Mouse (Mus musculus): ENCODE results near the gene Cd151. TPM values are rescaled to one million over a fixed set of nuclear protein-coding genes. Genes with fewer than 3 reads are reported as not detected.

Gene Cd151
- polyA plus RNA-seq, 1 experiment from 2014 or later, result 4.1 TPM

- no peak overlapping the region for H3K27ac ChIP-seq
- H3K4me2 ChIP-seq, result no peak overlapping the region
- H3K9me3 ChIP-seq (replicated peaks), result no peaks in the 10 kb centered on the region
- DNase-seq (no peak), ATAC-seq (ENCODE audit: low read depth) (no peak)
- H3K4me1 ChIP-seq (replicated peaks), result peaks cover 68% of the 10 kb centered on the region
- H3K4me3 ChIP-seq (replicated peaks), result no peak overlapping the region
- 85% methylated on average over 9 of the region's 9 CpGs for WGBS (ENCODE audit: insufficient replicate concordance)
- peaks cover 40% of the 10 kb centered on the region for H3K36me3 ChIP-seq
- 0 out of 2 replicates have a peak overlapping the region, but pooled peaks have one; percentile 3 for H3K9ac ChIP-seq
- peaks cover 1% of the 10 kb centered on the region; the same call in 1 of the 2 replicates for H3K27me3 ChIP-seq
Measured at GRCm38 (mm10) chr7:141430585-141431240, 36.5 kb upstream of the Cd151 start.

GRCm38 (mm10) chr7:141431434-141432185 lies 35.6 kb upstream of the Cd151 start:
- no peak for ATAC-seq (ENCODE audit: low read depth)
- H3K36me3 ChIP-seq, result peaks cover 40% of the 10 kb centered on the region
- no peak for DNase-seq
- H3K9ac ChIP-seq, result no peak overlapping the region
- no peak overlapping the region for H3K4me2 ChIP-seq
- no peak overlapping the region for H3K27ac ChIP-seq
- WGBS (ENCODE audit: insufficient replicate concordance), result 82% methylated on average over 19 of the region's 19 CpGs
- H3K4me3 ChIP-seq (replicated peaks), result no peak overlapping the region
- H3K4me1 ChIP-seq (replicated peaks), result peaks cover 73% of the 10 kb centered on the region
- H3K27me3 ChIP-seq, result no peaks in the 10 kb centered on the region; the same call in 1 of the 2 replicates
- H3K9me3 ChIP-seq (replicated peaks), result no peaks in the 10 kb centered on the region

- H3K4me1 ChIP-seq (replicated peaks), result peaks cover 73% of the 10 kb centered on the region
Measured at GRCm38 (mm10) chr7:141432186-141432611, 35.0 kb upstream of the Cd151 start.

GRCm38 (mm10) chr7:141432741-141433516 lies 34.3 kb upstream of the Cd151 start:
- Histone ChIP-seq H3K9me3 (replicated peaks) (no peaks in the 10 kb centered on the region), H3K9ac (no peak overlapping the region), H3K36me3 (peaks cover 43% of the 10 kb centered on the region), H3K4me2 (no peak overlapping the region), H3K27ac (no peak overlapping the region), H3K27me3 (no peaks in the 10 kb centered on the region), H3K4me3 (replicated peaks) (no peak overlapping the region), H3K4me1 (replicated peaks) (peaks cover 75% of the 10 kb centered on the region)
- ATAC-seq (ENCODE audit: low read depth) (no peak), DNase-seq (no peak)
- whole genome bisulfite sequencing (ENCODE audit: insufficient replicate concordance), result 77% methylated on average over 6 of the region's 6 CpGs

More at GRCm38 (mm10) chr7:141432186-141432611, 35.0 kb upstream of the Cd151 start:
- DNase-seq, result no peak
- Histone ChIP-seq H3K36me3 (peaks cover 40% of the 10 kb centered on the region), H3K4me3 (replicated peaks) (no peak overlapping the region), H3K4me2 (no peak overlapping the region), H3K27me3 (no peaks in the 10 kb centered on the region; the same call in 1 of the 2 replicates), H3K9ac (no peak overlapping the region), H3K9me3 (replicated peaks) (no peaks in the 10 kb centered on the region), H3K27ac (no peak overlapping the region)
- no peak for ATAC-seq (ENCODE audit: low read depth)
- 69% methylated on average over 8 of the region's 8 CpGs for WGBS (ENCODE audit: insufficient replicate concordance)

GRCm38 (mm10) chr7:141433517-141434400 lies 33.4 kb upstream of the Cd151 start:
- Histone ChIP-seq H3K27ac (no peak overlapping the region), H3K9me3 (replicated peaks) (no peaks in the 10 kb centered on the region), H3K4me3 (replicated peaks) (peak overlapping the region; percentile 71), H3K36me3 (peaks cover 51% of the 10 kb centered on the region), H3K9ac (no peak overlapping the region), H3K4me1 (replicated peaks) (peaks cover 81% of the 10 kb centered on the region), H3K4me2 (peak overlapping the region; percentile 93), H3K27me3 (no peaks in the 10 kb centered on the region)
- DNase-seq, result no peak
- no peak for ATAC-seq (ENCODE audit: low read depth)
- WGBS (ENCODE audit: insufficient replicate concordance), result 77% methylated on average over 15 of the region's 15 CpGs

- Histone ChIP-seq H3K4me1 (replicated peaks) (peaks cover 78% of the 10 kb centered on the region), H3K36me3 (peaks cover 58% of the 10 kb centered on the region), H3K27ac (peak overlapping the region; percentile 40), H3K4me3 (replicated peaks) (peak overlapping the region; percentile 71), H3K4me2 (peak overlapping the region; percentile 93), H3K9me3 (replicated peaks) (no peaks in the 10 kb centered on the region), H3K9ac (peak overlapping the region; percentile 60), H3K27me3 (no peaks in the 10 kb centered on the region)
- DNase-seq (no peak), ATAC-seq (ENCODE audit: low read depth) (no peak)
- WGBS (ENCODE audit: insufficient replicate concordance), result 33% methylated on average over 8 of the region's 8 CpGs
Measured at GRCm38 (mm10) chr7:141434464-141434863, 32.7 kb upstream of the Cd151 start.

- DNase-seq (peak; percentile 78), ATAC-seq (ENCODE audit: low read depth) (peak; percentile 71)
- H3K9ac ChIP-seq, result peak overlapping the region; percentile 60
- no peaks in the 10 kb centered on the region for H3K27me3 ChIP-seq
- H3K4me2 ChIP-seq, result peak overlapping the region; percentile 93
- peak overlapping the region; percentile 71 for H3K4me3 ChIP-seq (replicated peaks)
- WGBS (ENCODE audit: insufficient replicate concordance), result 5% methylated on average over 17 of the region's 17 CpGs
- H3K4me1 ChIP-seq (replicated peaks), result peaks cover 74% of the 10 kb centered on the region
- H3K27ac ChIP-seq, result peak overlapping the region; percentile 75
- peaks cover 64% of the 10 kb centered on the region for H3K36me3 ChIP-seq
- H3K9me3 ChIP-seq (replicated peaks), result no peaks in the 10 kb centered on the region
Measured at GRCm38 (mm10) chr7:141435129-141435855, 31.9 kb upstream of the Cd151 start.

GRCm38 (mm10) chr7:141435856-141436522 lies 31.2 kb upstream of the Cd151 start:
- H3K27me3 ChIP-seq, result no peaks in the 10 kb centered on the region
- peaks cover 76% of the 10 kb centered on the region for H3K4me1 ChIP-seq (replicated peaks)
- peak overlapping the region; percentile 83 for H3K9ac ChIP-seq
- H3K9me3 ChIP-seq (replicated peaks), result no peaks in the 10 kb centered on the region
- no peak for ATAC-seq (ENCODE audit: low read depth)
- H3K4me2 ChIP-seq, result peak overlapping the region; percentile 93
- H3K36me3 ChIP-seq, result peaks cover 64% of the 10 kb centered on the region
- WGBS (ENCODE audit: insufficient replicate concordance), result 64% methylated on average over 9 of the region's 9 CpGs
- H3K4me3 ChIP-seq (replicated peaks), result peak overlapping the region; percentile 71
- no peak for DNase-seq
- peak overlapping the region; percentile 75 for H3K27ac ChIP-seq

GRCm38 (mm10) chr7:141436523-141436892 lies 30.7 kb upstream of the Cd151 start:
- Histone ChIP-seq H3K9ac (peak overlapping the region; percentile 83), H3K36me3 (peaks cover 64% of the 10 kb centered on the region), H3K9me3 (replicated peaks) (no peaks in the 10 kb centered on the region), H3K27me3 (no peaks in the 10 kb centered on the region), H3K4me3 (replicated peaks) (peak overlapping the region; percentile 71), H3K4me1 (replicated peaks) (peaks cover 81% of the 10 kb centered on the region), H3K4me2 (peak overlapping the region; percentile 93), H3K27ac (peak overlapping the region; percentile 75)
- WGBS (ENCODE audit: insufficient replicate concordance), result 43% methylated on average over 2 of the region's 2 CpGs
- DNase-seq (no peak), ATAC-seq (ENCODE audit: low read depth) (no peak)
